Mouse (Mus musculus) hindbrain, postnatal 0 days (tissue): ENCODE data around the gene Psmc2. TPM values are rescaled to one million over a fixed set of nuclear protein-coding genes. Genes with fewer than 3 reads are reported as not detected.
A peak's percentile ranks its signal among the peaks of the same experiment; 100 is the strongest.

ENCODE experiments used
- ATAC-seq: fragments of 200-750 bp; cut with Nextera tagmentation; 2 replicates; pipeline ENCODE4 v1.8.0; 2017; ENCODE audit warnings: mild to moderate bottlenecking, moderate TSS enrichment, moderate library complexity
- DNase-seq: peaks from one replicate; pipeline ENCODE4 v3.0.0-alpha.2; 2015; ENCODE audit warnings: low spot score
- H3K27ac ChIP-seq: fragments of 300-500 bp; sonication (generic); 2 replicates; pipeline ENCODE4 v1.5.1; 2014; ENCODE audit warnings: mild to moderate bottlenecking
- H3K27me3 ChIP-seq: fragments of 300-500 bp; sonication (generic); 2 replicates; pipeline ENCODE4 v1.6.1; 2014; ENCODE audit warnings: low read length, mixed read lengths; ENCODE audit not compliant: insufficient read depth
- H3K36me3 ChIP-seq: fragments of 300-500 bp; sonication (generic); 2 replicates; pipeline ENCODE4 v1.6.1; 2014; ENCODE audit warnings: low read length, mixed read lengths; ENCODE audit not compliant: insufficient read depth
- H3K4me1 ChIP-seq: fragments of 300-500 bp; sonication (generic); 2 replicates; pipeline ENCODE4 v1.6.1; 2014; ENCODE audit warnings: antibody characterized with exemption, low read length, mixed read lengths; ENCODE audit not compliant: insufficient read depth
- H3K4me2 ChIP-seq: fragments of 300-500 bp; sonication (generic); 2 replicates; pipeline ENCODE4 v1.6.1; 2014; ENCODE audit warnings: low read depth, mild to moderate bottlenecking, low read length, moderate library complexity, mixed read lengths
- H3K4me3 ChIP-seq: fragments of 300-500 bp; sonication (generic); 2 replicates; pipeline ENCODE4 v1.5.1; 2014; ENCODE audit warnings: low read length
- H3K9ac ChIP-seq: fragments of 300-500 bp; sonication (generic); replicated peaks from 2 replicates; pipeline ENCODE4 v1.6.1; 2014; ENCODE audit warnings: mild to moderate bottlenecking, low read length, moderate library complexity, mixed read lengths
- H3K9me3 ChIP-seq: fragments of 300-500 bp; sonication (generic); 2 replicates; pipeline ENCODE4 v1.6.1; 2016; ENCODE audit warnings: low read length, mixed read lengths
- CTCF ChIP-seq: IDR thresholded peaks from 2 replicates; pipeline ENCODE4 v1.5.1; 2016; ENCODE audit warnings: antibody characterized with exemption, control low read depth, low read depth
- WGBS: fragments of 180-500 bp; shearing (Covaris S2); extraction: QIAGEN DNeasy Blood & Tissue Kit; methylation state at CpG from one replicate; pipeline ENCODE4 v1.1.7; 2014; 5-methylcytosine and 5-hydroxymethylcytosine counted together
- polyA plus RNA-seq: library from polyadenylated mRNA; unstranded; fragments of >200 nt; fragmentation: Nextera tagmentation; extraction: Ambion mirVana; gene quantifications from 2 replicates; pipeline ENCODE4 v1.2.1, GENCODE M21; 2015
- total RNA-seq: library from RNA; depleted of rRNA; stranded (reverse); fragments of >200 nt; gene quantifications from 2 replicates; pipeline ENCODE4 v1.2.3, GENCODE M21; 2014

The Psmc2 gene
- total and polyA plus RNA-seq, 2 experiments from 2014 or later, result 28.3 to 186 TPM

DNA sequence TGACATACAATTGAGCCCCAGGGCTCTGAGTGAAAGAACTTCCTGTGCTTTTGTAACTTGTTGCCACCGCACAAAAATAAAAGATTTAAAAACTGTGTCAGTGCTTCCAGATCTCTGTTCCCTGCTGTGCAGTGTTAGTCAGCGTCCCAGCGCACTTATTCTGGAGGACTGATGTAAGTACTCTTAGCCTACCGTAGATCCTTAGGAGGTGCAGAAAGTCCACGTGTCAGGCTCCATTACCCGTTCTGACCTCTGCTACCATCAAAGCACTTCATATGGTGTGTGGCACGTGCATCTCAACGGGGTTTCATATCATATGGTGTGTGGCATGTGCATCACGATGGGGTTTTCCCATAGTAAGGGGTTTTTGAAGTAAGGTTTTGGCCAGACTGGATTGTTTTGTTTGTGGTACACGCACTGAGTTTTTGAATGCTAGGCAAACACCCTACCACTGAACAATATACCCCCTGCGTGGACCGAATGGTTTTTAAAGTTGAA, 18.7 kb downstream of the Psmc2 start:
- ATAC-seq (peak; percentile 53; the same call in 1 of the 2 replicates), DNase-seq (peak; percentile 22)
- no peaks in the 10 kb centered on the region for H3K27me3 ChIP-seq
- no peak overlapping the region for H3K4me2 ChIP-seq
- no peaks in the 10 kb centered on the region for H3K9me3 ChIP-seq
- no peak for TF ChIP-seq CTCF
- WGBS, result 82% methylated on average over 12 of the region's 12 CpGs
- no peak overlapping the region for H3K27ac ChIP-seq
- H3K4me3 ChIP-seq, result no peak overlapping the region
- H3K9ac ChIP-seq, result no peak overlapping the region
- peaks cover 47% of the 10 kb centered on the region for H3K36me3 ChIP-seq
- no peaks in the 10 kb centered on the region for H3K4me1 ChIP-seq

DNA sequence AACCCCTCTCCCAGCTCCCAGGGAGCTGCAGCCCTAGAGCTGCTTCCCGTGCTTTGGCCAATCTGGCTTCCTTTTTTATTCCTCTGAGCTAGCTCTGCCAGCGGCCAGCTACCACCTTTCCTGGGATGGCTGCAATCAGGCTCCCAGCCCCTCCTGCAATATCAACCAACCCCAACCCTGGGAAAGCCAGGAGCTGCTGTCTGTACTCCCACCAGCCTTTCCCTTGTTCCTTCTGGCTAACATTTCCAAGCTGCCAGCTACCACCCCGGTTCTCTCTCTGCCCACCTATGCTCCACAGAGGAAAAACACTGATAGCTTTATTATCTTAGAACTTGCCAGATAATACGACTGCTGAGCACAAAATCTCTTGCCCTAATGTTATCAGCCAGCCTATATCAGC, 19.8 kb downstream of the Psmc2 start:
- TF ChIP-seq CTCF, result no peak
- Histone ChIP-seq H3K9ac (no peak overlapping the region), H3K36me3 (peaks cover 37% of the 10 kb centered on the region), H3K27me3 (no peaks in the 10 kb centered on the region), H3K4me1 (no peaks in the 10 kb centered on the region), H3K27ac (no peak overlapping the region), H3K9me3 (no peaks in the 10 kb centered on the region), H3K4me3 (no peak overlapping the region), H3K4me2 (no peak overlapping the region)
- ATAC-seq, result no peak
- 81% methylated on average over 4 of the region's 4 CpGs for WGBS
- no peak for DNase-seq

DNA sequence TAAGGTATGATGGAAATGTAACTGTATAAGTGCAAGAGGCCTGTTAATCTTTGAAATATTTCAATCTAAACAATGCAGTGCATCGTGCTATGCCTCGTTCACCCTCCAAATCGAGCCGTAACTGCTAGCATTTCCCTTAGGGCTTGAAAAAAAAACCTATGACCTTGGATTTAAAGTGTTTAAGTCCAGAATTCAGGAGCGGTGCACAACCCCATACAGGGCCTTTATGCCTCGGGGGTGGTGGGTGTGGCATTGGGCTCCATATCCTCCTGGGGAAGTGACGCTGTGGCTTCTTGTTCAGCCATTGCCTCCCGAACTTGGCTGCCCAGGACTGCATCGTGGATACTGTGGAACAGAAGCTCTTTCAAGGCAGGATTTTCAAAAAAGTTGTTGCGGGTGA, 25.8 kb downstream of the Psmc2 start:
- DNase-seq (no peak), ATAC-seq (no peak)
- Histone ChIP-seq H3K27me3 (no peaks in the 10 kb centered on the region), H3K27ac (no peak overlapping the region), H3K4me2 (no peak overlapping the region), H3K9ac (no peak overlapping the region), H3K9me3 (no peaks in the 10 kb centered on the region), H3K4me1 (no peaks in the 10 kb centered on the region), H3K4me3 (no peak overlapping the region), H3K36me3 (no peaks in the 10 kb centered on the region)
- WGBS, result 77% methylated on average over 10 of the region's 10 CpGs
- no peak for TF ChIP-seq CTCF

DNA sequence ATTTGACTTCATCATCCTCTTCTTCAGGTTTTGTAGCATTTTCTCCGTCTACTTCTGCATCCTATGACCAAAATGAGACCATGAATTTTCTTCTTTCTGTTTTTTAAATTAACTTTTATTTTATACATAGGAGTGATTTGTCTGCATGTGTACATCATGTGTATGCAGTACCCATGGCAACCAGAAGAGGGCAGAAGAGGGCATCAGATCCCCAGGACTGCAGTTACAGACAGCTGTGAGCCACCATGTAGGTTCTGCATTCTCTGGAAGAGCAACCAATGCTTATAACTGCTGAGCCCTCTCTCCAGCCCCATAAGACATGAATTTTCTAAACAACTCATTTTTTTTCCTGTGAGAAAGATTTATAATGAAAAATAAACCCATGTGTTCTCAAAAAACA, 28.9 kb downstream of the Psmc2 start:
- Histone ChIP-seq H3K9ac (no peak overlapping the region), H3K36me3 (no peaks in the 10 kb centered on the region), H3K4me3 (no peak overlapping the region), H3K4me2 (no peak overlapping the region), H3K27me3 (no peaks in the 10 kb centered on the region), H3K4me1 (no peaks in the 10 kb centered on the region), H3K9me3 (no peaks in the 10 kb centered on the region), H3K27ac (no peak overlapping the region)
- ATAC-seq (no peak), DNase-seq (peak; percentile 29)
- TF ChIP-seq CTCF, result peak; percentile 77
- 43% methylated on average over 1 of the region's 1 CpGs for WGBS

DNA sequence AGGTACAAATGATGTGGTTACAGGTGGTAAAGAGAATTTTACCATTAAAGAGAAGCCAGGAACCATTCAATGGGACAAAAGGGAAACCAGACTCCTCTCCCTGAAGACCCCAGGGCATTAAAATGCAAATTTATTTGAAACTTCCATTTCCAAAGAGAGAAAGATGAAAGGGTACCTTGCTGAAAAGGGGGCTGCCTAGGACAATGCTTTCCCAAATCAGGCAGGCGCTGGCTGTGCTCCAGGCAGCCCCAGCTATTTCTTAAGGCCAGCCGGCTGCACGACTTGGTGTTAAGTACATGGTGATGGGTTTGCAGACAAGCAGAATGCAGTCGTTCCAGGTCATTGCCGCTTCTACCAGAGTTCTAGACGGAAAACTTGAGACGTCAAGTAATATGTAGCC, 41.3 kb downstream of the Psmc2 start:
- Histone ChIP-seq H3K4me2 (no peak overlapping the region), H3K9ac (no peak overlapping the region), H3K36me3 (no peaks in the 10 kb centered on the region), H3K4me1 (no peaks in the 10 kb centered on the region), H3K27me3 (no peaks in the 10 kb centered on the region), H3K4me3 (no peak overlapping the region), H3K9me3 (no peaks in the 10 kb centered on the region), H3K27ac (no peak overlapping the region)
- no peak for ATAC-seq
- 21% methylated on average over 7 of the region's 7 CpGs for WGBS
- TF ChIP-seq CTCF, result no peak
- DNase-seq, result no peak

DNA sequence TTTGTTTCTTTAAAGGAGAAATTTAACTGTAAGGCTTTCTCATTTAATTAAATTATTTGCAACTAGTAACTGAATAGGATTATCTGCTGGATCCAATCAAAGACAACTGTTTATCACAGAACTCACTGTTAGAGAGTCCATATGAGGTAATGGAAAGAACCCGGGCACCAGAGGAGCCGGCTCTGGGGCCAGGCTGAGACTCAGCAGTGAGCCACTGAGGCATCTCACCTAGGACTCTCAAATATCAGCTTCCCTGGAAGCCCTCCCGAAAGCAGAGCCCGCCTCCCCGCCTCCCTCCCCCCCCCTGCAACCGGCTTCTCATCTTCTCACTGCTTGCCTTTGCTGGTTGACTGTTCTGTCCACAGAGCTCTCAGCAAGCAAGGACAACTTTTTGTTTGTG, 42.6 kb downstream of the Psmc2 start:
- no peak overlapping the region for H3K27ac ChIP-seq
- DNase-seq, result no peak
- no peak for TF ChIP-seq CTCF
- H3K4me2 ChIP-seq, result no peak overlapping the region
- H3K36me3 ChIP-seq, result no peaks in the 10 kb centered on the region
- H3K4me3 ChIP-seq, result no peak overlapping the region
- H3K27me3 ChIP-seq, result no peaks in the 10 kb centered on the region
- ATAC-seq, result no peak
- no peak overlapping the region for H3K9ac ChIP-seq
- H3K4me1 ChIP-seq, result no peaks in the 10 kb centered on the region
- WGBS, result 24% methylated on average over 6 of the region's 6 CpGs
- no peaks in the 10 kb centered on the region for H3K9me3 ChIP-seq

DNA sequence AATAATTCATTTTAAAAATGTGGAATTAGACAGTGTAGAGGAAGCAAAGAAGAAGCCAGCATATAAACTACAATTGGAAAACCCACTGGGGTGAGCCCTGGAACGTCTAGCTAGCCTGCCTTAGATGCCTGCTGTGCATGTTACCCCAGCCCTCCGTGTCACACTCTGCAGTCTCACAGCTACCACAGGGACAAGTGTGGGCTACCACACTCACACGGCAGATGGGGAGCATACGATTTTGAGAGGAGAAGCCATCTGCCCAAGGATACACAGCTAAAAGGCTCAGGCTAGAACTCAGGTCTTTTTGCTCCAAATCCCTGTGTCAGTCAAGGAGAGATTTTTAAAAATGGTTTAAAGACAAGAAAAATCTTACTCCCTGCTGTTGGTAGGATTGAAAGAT, 43.8 kb downstream of the Psmc2 start:
- Histone ChIP-seq H3K36me3 (no peaks in the 10 kb centered on the region), H3K4me1 (no peaks in the 10 kb centered on the region), H3K9ac (no peak overlapping the region), H3K4me2 (no peak overlapping the region), H3K4me3 (no peak overlapping the region), H3K27ac (no peak overlapping the region), H3K9me3 (no peaks in the 10 kb centered on the region), H3K27me3 (no peaks in the 10 kb centered on the region)
- 52% methylated on average over 4 of the region's 4 CpGs for WGBS
- DNase-seq, result no peak
- ATAC-seq, result no peak
- TF ChIP-seq CTCF, result no peak
